Mouse (Mus musculus) gastrocnemius, adult 2 months (tissue): ENCODE measurements around the gene Olfr1112. TPM values are rescaled to one million over a fixed set of nuclear protein-coding genes. Genes with fewer than 3 reads are reported as not detected.
"Not testable (repeated sequence)": the region's sequence is repeated elsewhere in the genome, so short reads cannot be mapped to it uniquely, and the experiment has no call there.

Source experiments
- DNase-seq: peaks from one replicate; pipeline ENCODE4 v3.0.0; 2022
- H3K27ac ChIP-seq: fragments of 200-600 bp; 2 replicates; pipeline ENCODE4 v1.8.1; 2022; ENCODE audit warnings: mild to moderate bottlenecking
- H3K4me3 ChIP-seq: fragments of 200-600 bp; 2 replicates; pipeline ENCODE4 v1.8.1; 2022; ENCODE audit warnings: mild to moderate bottlenecking, moderate library complexity
- CTCF ChIP-seq: fragments of 200-600 bp; IDR thresholded peaks from 2 replicates; pipeline ENCODE4 v1.8.1; 2022; ENCODE audit warnings: antibody characterized with exemption, mild to moderate bottlenecking, moderate library complexity
- intact Hi-C: fragments of 180-260 bp; cut with DNase I; formaldehyde crosslinking; loops from one replicate; pipeline ENCODE4 v1.15.1; 2025
- long read RNA-seq, 2 experiments: library from polyadenylated mRNA; stranded (forward); transcript quantifications; one replicate each; pipeline ENCODE4 v2.0.0; 2021
- total RNA-seq, 2 experiments: library from RNA; stranded (reverse); gene quantifications; 2 replicates each; pipeline ENCODE4 v1.2.3; 2021

Gene Olfr1112
- not detected for total RNA-seq
- long read RNA-seq, experiment 1, result 0 reads
- long read RNA-seq, experiment 2, result 0 reads

DNA sequence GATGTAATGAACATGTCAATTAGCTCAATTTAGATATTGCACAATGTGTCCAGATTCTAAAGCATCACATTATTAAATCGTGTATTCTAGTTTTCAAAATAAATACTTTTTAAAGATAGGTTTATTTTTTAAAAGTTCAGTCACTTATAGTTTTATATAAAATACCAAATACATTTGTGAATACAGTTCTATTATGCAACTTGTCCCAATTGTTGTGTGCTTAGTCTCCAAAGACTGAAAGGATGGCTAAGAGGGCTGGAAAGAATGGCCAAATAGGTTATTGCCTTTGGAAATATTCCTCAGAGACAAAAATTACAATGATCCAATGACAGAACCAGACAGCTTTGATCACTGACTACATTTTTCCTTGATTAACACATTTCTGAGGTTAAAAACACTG lies at the start of gene Olfr1112:
Gene Olfr1112 (plus strand): TSS at position 301 of the 400 bp plus-strand sequence.
- no peak for TF ChIP-seq CTCF
- no peak for DNase-seq
- Histone ChIP-seq H3K27ac (no peak within 1 kb of the TSS), H3K4me3 (no peak within 1 kb of the TSS)
- intact Hi-C loops, result no loop called here

DNA sequence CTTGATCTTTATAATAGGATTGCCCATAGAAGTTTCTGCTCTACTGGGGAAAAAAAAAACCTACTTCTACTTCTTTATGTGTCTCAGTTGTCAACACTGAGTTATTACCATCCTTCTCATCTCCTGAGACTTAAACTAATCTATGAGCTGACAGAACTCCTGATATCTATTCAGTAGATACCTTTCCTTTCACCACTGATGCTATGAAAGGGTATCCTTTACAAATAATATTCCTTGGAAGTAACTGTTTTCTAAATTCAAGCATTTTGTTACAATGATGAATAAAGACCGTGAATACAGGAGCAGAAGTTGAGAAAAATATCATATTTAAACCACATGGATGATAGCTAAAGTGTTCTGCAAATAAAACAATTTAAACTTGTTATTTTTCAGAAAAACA lies 47.4 kb upstream of the Olfr1112 start, which contains the start of gene Olfr1110:
Gene Olfr1110 (minus strand): TSS at position 101 of the 400 bp plus-strand sequence.
- no peak within 1 kb of the TSS for H3K4me3 ChIP-seq
- H3K27ac ChIP-seq, result no peak within 1 kb of the TSS
- no peak for TF ChIP-seq CTCF
- no peak for DNase-seq
- intact Hi-C loops, result no loop called here

- DNase-seq, result no peak
- no peak for TF ChIP-seq CTCF
- intact Hi-C loops, result no loop called here
- Histone ChIP-seq H3K27ac (no peak within 1 kb of the TSS), H3K4me3 (no peak within 1 kb of the TSS)
Measured at GRCm38 (mm10) chr2:87152524-87152923, 35.1 kb upstream of the Olfr1112 start, which contains the start of gene Olfr1111. Gene Olfr1111, minus strand, starts transcription at chr2:87152624.

GRCm38 (mm10) chr2:87167731-87168130 lies 19.9 kb upstream of the Olfr1112 start:
- H3K27ac ChIP-seq, DNase-seq, intact Hi-C loops, H3K4me3 ChIP-seq: not testable (repeated sequence)

DNA sequence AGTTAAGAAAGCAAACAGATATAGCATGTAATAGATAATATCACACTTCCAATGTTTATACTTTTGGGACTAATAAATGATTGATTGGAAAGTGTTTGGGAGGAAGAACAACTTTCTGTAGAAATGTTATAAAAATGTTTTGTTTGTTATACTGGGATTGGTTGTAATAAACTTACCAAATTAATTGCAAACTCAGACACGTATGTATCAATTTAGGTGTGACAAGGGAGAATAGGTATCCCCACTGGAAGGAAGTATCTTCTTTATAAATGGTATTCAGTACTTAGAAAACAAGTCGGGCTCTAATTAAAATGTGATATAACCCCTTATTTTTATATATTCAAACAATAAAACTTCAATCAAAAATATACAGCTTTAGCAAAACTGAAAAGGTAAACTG lies 21.1 kb downstream of the Olfr1112 start, which contains the start of gene Olfr1113:
Gene Olfr1113 (plus strand): TSS at position 301 of the 400 bp plus-strand sequence.
- no peak for DNase-seq
- H3K4me3 ChIP-seq, result no peak within 1 kb of the TSS
- no peak within 1 kb of the TSS for H3K27ac ChIP-seq
- intact Hi-C loops, result no loop called here
- no peak for TF ChIP-seq CTCF

Other genes starting within 250 kb of the Olfr1112 start
- not detected for gene Olfr1099, start 227.1 kb upstream of the Olfr1112 start, total RNA-seq
- not detected for gene Olfr1100, start 207.8 kb upstream of the Olfr1112 start, total RNA-seq
- not detected for gene Olfr1101, start 196.6 kb upstream of the Olfr1112 start, total RNA-seq
- gene Olfr1102, start 189.4 kb upstream of the Olfr1112 start, total RNA-seq, result not detected
- gene Olfr1104, start 160.7 kb upstream of the Olfr1112 start, total RNA-seq, result not detected
- gene Olfr1105, start 151.3 kb upstream of the Olfr1112 start, total RNA-seq, result not detected
- gene Olfr1106, start 135.5 kb upstream of the Olfr1112 start, total RNA-seq, result not detected
- not detected for gene Olfr1107, start 112.0 kb upstream of the Olfr1112 start, total RNA-seq
- not detected for gene Olfr1109, start 91.8 kb upstream of the Olfr1112 start, total RNA-seq
- gene Olfr259, start 73.2 kb upstream of the Olfr1112 start, total RNA-seq, result not detected
- not detected for gene Olfr1110, start 47.5 kb upstream of the Olfr1112 start, total RNA-seq
- not detected for gene Olfr1111, start 35.2 kb upstream of the Olfr1112 start, total RNA-seq
- not detected for gene Olfr1113, start 21.2 kb downstream of the Olfr1112 start, total RNA-seq
- gene Olfr1115, start 60.2 kb downstream of the Olfr1112 start, total RNA-seq, result not detected
- gene Olfr1116, start 79.7 kb downstream of the Olfr1112 start, total RNA-seq, result not detected
- gene Olfr1118, start 119.8 kb downstream of the Olfr1112 start, total RNA-seq, result not detected
- gene Olfr1120, start 167.0 kb downstream of the Olfr1112 start, total RNA-seq, result not detected
- gene Olfr1121, start 182.1 kb downstream of the Olfr1112 start, total RNA-seq, result not detected
- gene Olfr1122, start 198.1 kb downstream of the Olfr1112 start, total RNA-seq, result not detected
- gene Olfr1123, start 228.8 kb downstream of the Olfr1112 start, total RNA-seq, result not detected
- gene Olfr1124, start 242.5 kb downstream of the Olfr1112 start, total RNA-seq, result not detected